Mouse (Mus musculus) heart, embryonic 11.5 days (tissue): ENCODE measurements at regions not wholly inside any gene's neighbourhood (a gene's known extent, or its start where the extent isn't known, plus 50 kb on each side); places are given as distances from the start of the nearest gene placed in this dataset.

Experiments
- ATAC-seq: fragments of 200-750 bp; cut with Nextera tagmentation; replicated peaks from 2 replicates; pipeline ENCODE4 v1.8.0; 2017; ENCODE audit warnings: moderate library complexity; ENCODE audit not compliant: insufficient number of reproducible peaks, low FRiP score, low TSS enrichment
- H3K27ac ChIP-seq: fragments of 300-500 bp; sonication (generic); 2 replicates; pipeline ENCODE4 v1.5.1; 2014; ENCODE audit warnings: mild to moderate bottlenecking, low read depth, low read length
- H3K27me3 ChIP-seq: fragments of 300-500 bp; sonication (generic); 2 replicates; pipeline ENCODE4 v1.6.1; 2014; ENCODE audit warnings: mild to moderate bottlenecking, low read length, mixed read lengths; ENCODE audit not compliant: control insufficient read depth, insufficient read depth
- H3K36me3 ChIP-seq: fragments of 300-500 bp; sonication (generic); 2 replicates; pipeline ENCODE4 v1.6.1; 2014; ENCODE audit warnings: mild to moderate bottlenecking, low read length, moderate library complexity, mixed read lengths; ENCODE audit not compliant: control insufficient read depth, insufficient read depth
- H3K4me1 ChIP-seq: fragments of 300-500 bp; sonication (generic); 2 replicates; pipeline ENCODE4 v1.6.1; 2014; ENCODE audit warnings: low read length; ENCODE audit not compliant: control insufficient read depth, insufficient read depth
- H3K4me2 ChIP-seq: fragments of 300-500 bp; sonication (generic); 2 replicates; pipeline ENCODE4 v1.6.1; 2014; ENCODE audit warnings: mild to moderate bottlenecking, moderate library complexity
- H3K4me3 ChIP-seq: fragments of 300-500 bp; sonication (generic); 2 replicates; pipeline ENCODE4 v1.5.1; 2014; ENCODE audit warnings: low read depth, low read length
- H3K9ac ChIP-seq: fragments of 300-500 bp; sonication (generic); 2 replicates; pipeline ENCODE4 v1.6.1; 2014; ENCODE audit warnings: mild to moderate bottlenecking, low read depth, low read length, moderate library complexity
- H3K9me3 ChIP-seq: fragments of 300-500 bp; sonication (generic); replicated peaks from 2 replicates; pipeline ENCODE4 v1.6.1; 2016; ENCODE audit warnings: low read length; ENCODE audit not compliant: control insufficient read depth
- WGBS: fragments of 180-500 bp; shearing (Covaris S2); extraction: QIAGEN DNeasy Blood & Tissue Kit; methylation state at CpG from one replicate; pipeline ENCODE4 v1.1.7; 2014; ENCODE audit not compliant: insufficient replicate concordance; 5-methylcytosine and 5-hydroxymethylcytosine counted together

DNA sequence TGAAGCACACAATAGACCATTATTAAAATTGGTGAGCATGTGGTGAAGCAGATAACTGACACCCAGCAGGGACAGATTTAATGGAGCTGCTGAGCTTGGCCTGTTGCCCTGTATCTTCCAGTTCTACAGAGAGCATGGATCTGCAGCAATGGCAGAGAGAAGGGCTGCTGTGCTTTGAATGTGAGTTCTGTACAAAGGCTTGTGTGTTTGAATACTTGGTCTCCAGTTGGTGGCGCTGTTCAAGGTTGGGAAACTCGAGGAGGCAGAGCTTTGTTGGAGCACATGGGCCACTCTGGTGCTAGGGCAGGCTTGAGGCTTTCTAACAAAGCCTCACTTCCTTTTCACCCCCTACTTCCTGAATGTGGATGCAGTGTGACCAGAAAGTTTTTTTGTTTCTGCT, 211.8 kb upstream of the Arpp21 start:
- H3K27me3 ChIP-seq, result no peaks in the 10 kb centered on the region
- H3K9ac ChIP-seq, result no peak overlapping the region
- no peaks in the 10 kb centered on the region for H3K9me3 ChIP-seq
- no peaks in the 10 kb centered on the region for H3K4me1 ChIP-seq
- no peak overlapping the region for H3K27ac ChIP-seq
- no peaks in the 10 kb centered on the region for H3K36me3 ChIP-seq
- WGBS, result 8% methylated on average over 2 of the region's 2 CpGs
- H3K4me2 ChIP-seq, result no peak overlapping the region
- no peak overlapping the region for H3K4me3 ChIP-seq
- no peak for ATAC-seq

DNA sequence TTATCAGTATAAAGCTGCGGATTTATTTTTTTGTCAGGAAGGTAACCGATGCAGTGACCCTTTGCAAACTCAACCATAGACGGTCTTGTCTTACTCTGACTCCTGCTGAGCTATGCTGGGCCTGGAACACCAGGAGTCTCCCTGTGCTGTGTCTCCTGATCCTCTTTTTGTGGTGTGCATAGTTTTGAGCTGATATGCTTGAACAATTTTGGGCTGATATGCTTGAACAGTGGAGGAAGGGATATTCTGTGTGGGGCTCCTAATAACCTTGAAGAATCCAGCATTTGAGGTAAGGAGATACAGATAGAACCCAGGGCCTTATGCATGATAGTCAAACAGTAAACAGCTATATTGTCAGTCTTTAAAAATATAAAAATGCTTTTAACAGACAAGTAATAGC, 211.2 kb upstream of the Arpp21 start:
- Histone ChIP-seq H3K27ac (no peak overlapping the region), H3K9ac (no peak overlapping the region), H3K27me3 (no peaks in the 10 kb centered on the region), H3K4me2 (no peak overlapping the region), H3K4me1 (no peaks in the 10 kb centered on the region), H3K4me3 (no peak overlapping the region), H3K36me3 (no peaks in the 10 kb centered on the region), H3K9me3 (no peaks in the 10 kb centered on the region)
- ATAC-seq, result no peak
- 73% methylated on average over 3 of the region's 3 CpGs for WGBS

DNA sequence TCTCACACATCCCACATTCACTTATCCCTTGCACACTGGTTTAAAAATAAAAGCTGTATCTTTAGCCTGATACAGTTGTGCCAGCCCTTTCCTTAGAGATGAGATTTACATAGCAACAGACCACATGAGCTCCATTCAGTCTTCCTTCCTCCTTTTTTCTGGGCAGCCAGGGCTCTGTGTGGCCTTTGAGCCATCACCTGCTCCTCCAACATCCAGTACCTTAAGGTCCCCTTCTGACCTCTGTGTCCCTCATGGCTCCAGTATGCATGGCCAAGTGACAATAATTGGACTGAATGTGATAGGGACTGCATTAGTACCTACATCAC, 210.3 kb upstream of the Arpp21 start:
- no peak overlapping the region for H3K9ac ChIP-seq
- no peak overlapping the region for H3K4me3 ChIP-seq
- H3K27me3 ChIP-seq, result no peaks in the 10 kb centered on the region
- no peak overlapping the region for H3K27ac ChIP-seq
- ATAC-seq, result no peak
- H3K9me3 ChIP-seq, result no peaks in the 10 kb centered on the region
- no peaks in the 10 kb centered on the region for H3K36me3 ChIP-seq
- no peak overlapping the region for H3K4me2 ChIP-seq
- H3K4me1 ChIP-seq, result no peaks in the 10 kb centered on the region

DNA sequence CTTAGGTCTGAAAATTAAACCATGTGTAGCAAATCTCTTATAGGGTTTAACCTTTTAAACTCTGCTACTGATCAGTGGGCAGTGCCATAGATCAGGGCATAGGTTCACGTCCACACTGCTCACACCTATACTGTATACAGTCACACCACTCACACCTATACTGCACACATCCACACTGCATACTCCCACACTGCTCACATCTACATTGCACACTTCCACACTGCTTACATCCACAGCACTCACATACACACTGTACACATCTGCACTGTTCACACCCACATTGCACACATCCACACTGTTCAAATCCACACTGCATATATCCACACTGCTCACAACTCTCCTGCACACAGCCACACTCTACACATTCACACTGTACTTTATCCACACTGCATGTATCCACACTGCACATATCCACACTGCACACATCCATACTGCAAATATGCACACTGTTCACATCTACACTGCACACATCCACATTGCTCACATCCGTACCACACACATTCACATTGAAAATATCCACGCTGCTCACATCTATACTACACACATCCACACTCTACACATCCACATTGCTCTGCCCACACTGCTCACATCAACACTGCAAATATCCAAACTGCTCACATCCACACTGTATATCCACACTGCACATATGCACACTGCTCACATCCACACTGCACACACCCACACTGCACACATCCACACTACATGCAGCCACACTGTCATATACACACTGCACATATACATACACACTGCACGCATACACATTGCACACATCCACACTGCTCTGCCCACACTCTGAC, 209.7 kb upstream of the Arpp21 start:
- Histone ChIP-seq H3K27ac (no peak overlapping the region), H3K4me1 (no peaks in the 10 kb centered on the region), H3K9ac (no peak overlapping the region), H3K9me3 (no peaks in the 10 kb centered on the region), H3K36me3 (no peaks in the 10 kb centered on the region), H3K27me3 (no peaks in the 10 kb centered on the region), H3K4me2 (no peak overlapping the region), H3K4me3 (no peak overlapping the region)
- WGBS, result 88% methylated on average over 4 of the region's 4 CpGs
- ATAC-seq, result peak; percentile 46; the same call in 1 of the 2 replicates

DNA sequence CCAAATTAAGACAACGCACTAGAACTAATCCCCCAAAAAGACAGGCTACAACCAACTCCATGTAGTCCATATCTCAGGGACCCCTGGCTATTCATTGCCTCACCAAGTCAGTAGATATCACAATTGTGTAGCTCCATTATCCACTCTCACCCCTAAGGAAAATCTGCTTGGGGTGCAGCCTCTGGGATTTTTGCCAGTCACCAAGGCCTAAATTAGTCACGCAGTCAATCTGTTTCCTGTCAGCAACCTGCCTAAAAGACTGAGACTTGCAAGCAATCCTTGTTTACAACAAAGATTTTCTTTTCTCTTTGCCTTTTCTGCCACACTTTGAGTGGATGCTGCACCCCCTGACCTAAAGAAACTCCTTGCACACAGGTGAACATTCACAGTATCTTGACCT, 208.5 kb upstream of the Arpp21 start:
- H3K4me1 ChIP-seq, result no peaks in the 10 kb centered on the region
- 80% methylated on average over 2 of the region's 2 CpGs for WGBS
- H3K36me3 ChIP-seq, result no peaks in the 10 kb centered on the region
- H3K27me3 ChIP-seq, result no peaks in the 10 kb centered on the region
- H3K27ac ChIP-seq, result no peak overlapping the region
- no peak overlapping the region for H3K9ac ChIP-seq
- no peak for ATAC-seq
- H3K4me3 ChIP-seq, result no peak overlapping the region
- H3K4me2 ChIP-seq, result no peak overlapping the region
- no peaks in the 10 kb centered on the region for H3K9me3 ChIP-seq

DNA sequence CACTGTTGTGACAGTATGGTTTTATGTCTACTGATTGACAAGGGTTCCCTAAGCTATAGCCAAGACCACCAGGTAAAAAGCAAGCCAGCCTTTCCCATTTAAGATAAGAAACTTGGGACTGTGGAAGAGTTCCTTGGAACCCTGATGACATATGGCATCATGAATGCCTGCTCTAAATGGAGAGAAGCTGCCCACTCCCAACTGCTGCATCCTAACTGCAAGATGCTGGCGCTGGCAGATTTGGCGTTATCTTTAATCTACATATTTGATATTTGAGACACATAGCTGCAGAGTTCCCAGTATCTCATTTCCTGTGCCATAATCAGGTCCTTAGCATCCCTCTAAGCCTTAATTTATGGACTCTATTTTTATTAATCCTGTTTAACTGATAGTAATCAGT, 200.4 kb upstream of the Arpp21 start:
- ATAC-seq, result no peak

DNA sequence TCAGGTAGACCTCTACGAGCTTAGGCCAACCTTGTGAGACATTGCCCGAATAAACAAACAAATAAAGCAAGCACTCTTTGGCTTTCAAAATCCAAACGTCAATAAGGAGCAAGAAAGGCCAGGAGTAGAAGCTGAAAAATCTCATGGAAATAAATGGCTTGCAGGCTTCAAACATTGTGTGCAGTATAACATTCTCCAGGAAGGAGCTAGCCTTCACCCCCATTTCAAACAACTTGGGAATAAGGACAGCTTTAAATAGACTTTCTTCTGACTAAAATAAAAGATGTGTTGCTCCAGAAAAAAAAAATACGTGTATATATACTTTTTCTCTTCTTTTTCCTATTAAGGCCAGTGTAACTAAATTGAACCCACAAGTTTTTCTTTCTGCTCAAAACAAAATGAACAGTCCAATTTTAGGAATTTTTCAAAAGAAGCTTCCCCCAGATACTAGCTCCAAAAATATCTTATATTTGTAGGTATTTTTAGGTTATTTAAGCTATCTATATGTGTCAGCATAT, 196.2 kb upstream of the Arpp21 start:
- H3K4me2 ChIP-seq, result no peak overlapping the region
- WGBS, result 77% methylated on average over 4 of the region's 4 CpGs
- no peaks in the 10 kb centered on the region for H3K4me1 ChIP-seq
- no peak overlapping the region for H3K27ac ChIP-seq
- H3K9ac ChIP-seq, result no peak overlapping the region
- H3K9me3 ChIP-seq, result no peaks in the 10 kb centered on the region
- no peak for ATAC-seq
- no peaks in the 10 kb centered on the region for H3K36me3 ChIP-seq
- no peaks in the 10 kb centered on the region for H3K27me3 ChIP-seq
- H3K4me3 ChIP-seq, result no peak overlapping the region

More for the DNA sequence above, 200.4 kb upstream of the Arpp21 start:
- no peaks in the 10 kb centered on the region for H3K27me3 ChIP-seq
- H3K4me2 ChIP-seq, result no peak overlapping the region
- no peaks in the 10 kb centered on the region for H3K4me1 ChIP-seq
- no peaks in the 10 kb centered on the region for H3K9me3 ChIP-seq
- H3K27ac ChIP-seq, result no peak overlapping the region
- no peaks in the 10 kb centered on the region for H3K36me3 ChIP-seq
- H3K9ac ChIP-seq, result no peak overlapping the region
- 73% methylated on average over 2 of the region's 2 CpGs for WGBS
- H3K4me3 ChIP-seq, result no peak overlapping the region

DNA sequence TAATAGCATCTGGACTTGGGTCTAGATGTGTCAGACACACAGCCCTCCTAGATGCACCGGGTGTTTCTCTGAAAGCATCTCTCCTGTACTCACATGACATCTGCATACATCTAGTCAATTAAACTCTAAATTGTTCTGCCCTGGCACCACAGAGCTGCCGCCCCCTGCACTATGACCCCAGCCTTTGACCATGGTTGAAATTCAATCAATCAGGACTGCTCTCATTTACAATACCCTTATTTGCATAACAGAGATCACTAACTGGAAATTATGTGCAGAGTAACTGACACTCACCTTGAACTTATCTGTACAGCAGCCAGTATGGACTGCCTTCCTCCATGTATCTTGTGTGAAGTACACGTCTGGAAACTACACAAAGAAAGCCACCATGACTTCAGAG, 193.5 kb upstream of the Arpp21 start:
- 70% methylated on average over 3 of the region's 3 CpGs for WGBS
- Histone ChIP-seq H3K9ac (no peak overlapping the region), H3K36me3 (no peaks in the 10 kb centered on the region), H3K4me3 (no peak overlapping the region), H3K27ac (no peak overlapping the region), H3K9me3 (no peaks in the 10 kb centered on the region), H3K4me1 (no peaks in the 10 kb centered on the region), H3K27me3 (no peaks in the 10 kb centered on the region), H3K4me2 (no peak overlapping the region)
- ATAC-seq, result no peak

DNA sequence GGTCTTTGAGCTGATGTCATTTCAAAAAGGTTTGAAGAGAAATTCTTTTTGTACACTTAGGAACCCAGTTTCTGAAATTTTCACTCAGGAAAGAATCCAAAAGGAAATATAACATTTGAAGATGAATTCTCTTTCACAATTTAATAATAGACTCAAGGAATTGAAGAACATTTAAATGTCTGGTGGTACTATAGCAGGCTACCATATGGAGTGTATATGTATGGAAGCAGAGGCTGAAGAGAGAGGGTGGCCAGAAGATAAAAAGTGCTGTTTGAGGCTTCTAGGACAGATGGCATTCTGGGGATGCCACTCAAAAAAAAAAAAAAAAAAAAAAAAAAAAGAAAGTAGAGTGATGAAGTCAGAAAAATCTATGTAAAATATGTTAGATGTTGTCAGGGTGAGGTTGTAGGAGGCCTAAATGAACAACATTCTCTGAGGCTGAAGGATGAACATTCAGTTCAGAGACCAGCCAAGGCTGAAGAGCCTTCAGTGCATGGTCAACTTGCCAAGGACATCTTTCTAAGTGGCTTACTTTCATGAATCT, 170.1 kb upstream of the Arpp21 start:
- H3K4me3 ChIP-seq, result no peak overlapping the region
- H3K36me3 ChIP-seq, result no peaks in the 10 kb centered on the region
- no peak for ATAC-seq
- H3K4me1 ChIP-seq, result no peaks in the 10 kb centered on the region
- no peaks in the 10 kb centered on the region for H3K9me3 ChIP-seq
- H3K4me2 ChIP-seq, result no peak overlapping the region
- H3K27ac ChIP-seq, result no peak overlapping the region
- no peak overlapping the region for H3K9ac ChIP-seq
- H3K27me3 ChIP-seq, result no peaks in the 10 kb centered on the region
